Mouse (Mus musculus) erythroblast, embryonic 14.5 days (primary cell): ENCODE data around the gene Ank3.

ENCODE experiments used
- GATA1 ChIP-seq: IDR thresholded peaks from 2 replicates; pipeline ENCODE4 v1.6.1; 2012; ENCODE audit warnings: low read length, inconsistent platforms, mixed read lengths
- TAL1 ChIP-seq: IDR thresholded peaks from 3 replicates; pipeline ENCODE4 v1.6.1; 2012; ENCODE audit warnings: low read length, inconsistent platforms, mixed read lengths

DNA sequence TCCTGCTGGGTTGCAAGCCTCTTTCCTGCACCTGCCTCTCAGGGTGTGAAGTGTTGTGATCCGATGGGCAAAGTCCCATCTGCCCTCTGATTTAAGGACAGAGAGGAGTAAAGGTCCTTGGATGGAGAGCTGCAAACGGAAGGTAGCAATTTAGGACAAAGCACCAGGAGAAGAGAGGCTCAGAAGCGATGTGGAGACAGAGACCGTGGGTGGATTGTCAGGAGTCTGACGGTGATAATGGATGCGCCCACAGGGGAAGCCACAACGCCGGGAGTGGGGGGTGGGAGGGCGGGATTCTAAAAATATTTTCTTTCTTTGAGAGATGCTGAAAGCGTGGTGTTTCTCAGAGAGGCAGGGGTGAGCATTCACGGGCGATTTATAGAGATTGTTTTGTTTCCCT, 206.6 kb downstream of the Ank3 start:
- no peak for TF ChIP-seq GATA1
- no peak for TF ChIP-seq TAL1
